Mouse (Mus musculus): ENCODE results near the gene Slc25a1. TPM values are rescaled to one million over a fixed set of nuclear protein-coding genes. Genes with fewer than 3 reads are reported as not detected.
A peak's percentile ranks its signal among the peaks of the same experiment; 100 is the strongest.

Slc25a1 gene
- polyA plus RNA-seq, 2 experiments: 33.4 to 50.6 TPM

DNA sequence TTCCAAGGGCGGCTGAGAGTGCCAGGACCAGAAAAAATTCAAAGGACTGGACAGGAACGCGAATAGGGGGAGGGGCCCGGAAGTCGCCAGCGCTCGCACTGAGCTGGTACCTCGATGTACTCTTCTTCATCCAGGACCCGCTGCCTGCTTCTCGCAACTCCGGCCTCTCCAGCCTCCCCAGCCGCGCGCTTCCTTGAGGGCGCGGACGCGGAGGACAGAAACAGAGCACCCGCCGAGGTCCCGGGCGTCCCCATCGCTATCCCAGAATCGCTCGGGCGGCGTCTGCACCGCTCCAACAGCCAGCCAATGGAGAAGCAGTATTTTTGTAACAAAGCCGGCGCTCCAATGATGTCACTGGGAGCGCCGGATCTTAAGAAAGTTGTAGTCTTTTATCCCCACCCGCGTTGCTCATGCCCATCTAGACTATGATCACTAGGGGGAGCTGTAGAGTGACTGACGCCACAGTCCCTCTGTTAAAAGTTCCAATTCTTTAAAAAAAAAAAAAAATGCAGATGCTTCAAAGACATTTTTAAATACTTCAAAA lies 16.9 kb downstream of the Slc25a1 start, which contains the start of gene Ess2:
Ess2 (minus strand) TSS at position 297 of the 544 bp plus-strand sequence.
- TF ChIP-seq EP300 (IDR thresholded peaks at IDR 0.05; ENCODE audit: low read depth) (0 out of 2 replicates have a peak, but pooled peaks have one; percentile 9), CTCF (IDR thresholded peaks at IDR 0.05; ENCODE audit: low read depth) (peak; percentile 80)
- peak within 1 kb of the TSS; percentile 71 for H3K9ac ChIP-seq (replicated peaks)
- peaks cover 44% of the 10 kb centered on the region for H3K27me3 ChIP-seq (ENCODE audit: control insufficient read depth, insufficient read depth, low read length)
- peak; percentile 93 for ATAC-seq (ENCODE audit: insufficient read depth)
- peaks cover 12% of the 10 kb centered on the region for H3K36me3 ChIP-seq (replicated peaks; ENCODE audit: control insufficient read depth, insufficient read depth, low read depth)
- DNase-seq (ENCODE audit: low read depth in 3 of 3, low spot score in 3 of 3): peak; percentile 93 to 95 (median 94)
- H3K4me2 ChIP-seq (ENCODE audit: low read depth): peak within 1 kb of the TSS; percentile 93
- peaks cover 3 to 9% of the 10 kb centered on the region in 2 experiments; a peak in 2 of 4 replicates for H3K4me1 ChIP-seq (replicated peaks; ENCODE audit: control insufficient read depth in 2 of 2, insufficient read depth in 2 of 2, low read length in 1 of 2)
- 0% methylated on average over 35 of the region's 35 CpGs for WGBS (ENCODE audit: insufficient replicate concordance)
- H3K27ac ChIP-seq: no peak within 1 kb of the TSS
- H3K9me3 ChIP-seq (ENCODE audit: control insufficient read depth, low read length): no peaks in the 10 kb centered on the region
- H3K4me3 ChIP-seq (ENCODE audit: insufficient read depth in 1 of 2, low read depth in 2 of 2, low read length in 2 of 2): peak within 1 kb of the TSS; percentile 74

DNA sequence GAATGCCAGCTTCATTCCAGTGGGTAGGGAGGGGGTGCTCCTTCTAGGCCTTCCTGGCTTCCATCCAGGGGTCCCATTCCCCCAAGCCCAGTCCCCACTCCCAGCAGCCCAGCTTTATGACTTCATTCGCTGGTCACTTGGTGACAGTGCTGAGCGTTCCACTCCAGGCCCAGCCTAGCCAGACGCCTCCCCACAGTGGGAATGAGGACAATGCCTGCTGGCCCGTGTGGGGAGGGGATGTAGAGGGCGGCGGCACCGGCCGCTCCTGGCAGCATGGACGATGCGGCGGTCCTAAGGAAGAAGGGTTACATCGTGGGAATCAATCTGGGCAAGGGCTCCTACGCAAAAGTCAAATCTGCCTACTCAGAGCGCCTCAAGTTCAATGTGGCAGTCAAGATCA lies 29.6 kb downstream of the Slc25a1 start, which contains the start of the genes Dgcr2 and Tssk2:
Dgcr2 (minus strand) TSS at position 101 of the 400 bp plus-strand sequence.
Tssk2 (plus strand) TSS at position 176 of the 400 bp plus-strand sequence.
- DNase-seq (ENCODE audit: low read depth in 3 of 3, low spot score in 3 of 3) (no peak), ATAC-seq (ENCODE audit: insufficient read depth) (no peak)
- Histone ChIP-seq H3K4me1 (replicated peaks; ENCODE audit: control insufficient read depth in 2 of 2, insufficient read depth in 2 of 2, low read length in 1 of 2) (no peaks in the 10 kb centered on the region), H3K9ac (replicated peaks) (no peak within 1 kb of the TSS), H3K4me2 (ENCODE audit: low read depth) (no peak within 1 kb of the TSS), H3K9me3 (ENCODE audit: control insufficient read depth, low read length) (no peaks in the 10 kb centered on the region), H3K36me3 (replicated peaks; ENCODE audit: control insufficient read depth, insufficient read depth, low read depth) (peaks cover 7% of the 10 kb centered on the region), H3K4me3 (ENCODE audit: insufficient read depth in 1 of 2, low read depth in 2 of 2, low read length in 2 of 2) (no peak within 1 kb of the TSS), H3K27ac (no peak within 1 kb of the TSS), H3K27me3 (ENCODE audit: control insufficient read depth, insufficient read depth, low read length) (no peaks in the 10 kb centered on the region)
- 81% methylated on average over 14 of the region's 14 CpGs for WGBS (ENCODE audit: insufficient replicate concordance)
- TF ChIP-seq CTCF (IDR thresholded peaks at IDR 0.05; ENCODE audit: low read depth): no peak

DNA sequence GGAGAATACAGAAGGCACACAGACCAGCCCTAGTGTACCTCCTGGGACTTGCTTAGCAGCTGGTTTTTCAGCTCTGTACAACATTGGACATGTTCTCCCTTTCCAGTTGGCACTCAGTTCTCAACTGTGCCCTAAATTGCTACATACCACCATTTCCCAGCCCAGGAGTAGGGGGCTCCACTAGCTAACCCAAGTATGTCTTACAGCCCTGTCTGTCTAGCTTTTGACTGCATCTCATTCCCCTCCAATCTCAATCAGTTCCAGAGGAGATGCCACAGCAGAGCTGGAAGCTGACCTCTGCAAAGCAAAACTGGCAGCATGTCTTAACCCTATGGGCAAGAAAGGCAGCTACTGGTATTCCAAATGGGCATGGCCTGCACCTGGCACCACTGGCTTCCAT lies 31.9 kb downstream of the Slc25a1 start:
- Histone ChIP-seq H3K9ac (replicated peaks) (no peak overlapping the region), H3K9me3 (ENCODE audit: control insufficient read depth, low read length) (no peaks in the 10 kb centered on the region), H3K4me2 (ENCODE audit: low read depth) (no peak overlapping the region), H3K4me1 (replicated peaks; ENCODE audit: control insufficient read depth in 2 of 2, insufficient read depth in 2 of 2, low read length in 1 of 2) (peaks cover 0 to 6% of the 10 kb centered on the region in 2 experiments; a peak in 2 of 4 replicates), H3K4me3 (ENCODE audit: insufficient read depth in 1 of 2, low read depth in 2 of 2, low read length in 2 of 2) (no peak overlapping the region), H3K27me3 (ENCODE audit: control insufficient read depth, insufficient read depth, low read length) (no peaks in the 10 kb centered on the region), H3K27ac (no peak overlapping the region), H3K36me3 (replicated peaks; ENCODE audit: control insufficient read depth, insufficient read depth, low read depth) (no peaks in the 10 kb centered on the region)
- ATAC-seq (ENCODE audit: insufficient read depth) (no peak), DNase-seq (ENCODE audit: low read depth in 3 of 3, low spot score in 3 of 3) (no peak)
- TF ChIP-seq CTCF (IDR thresholded peaks at IDR 0.05; ENCODE audit: low read depth) (no peak), EP300 (IDR thresholded peaks at IDR 0.05; ENCODE audit: low read depth) (no peak)

DNA sequence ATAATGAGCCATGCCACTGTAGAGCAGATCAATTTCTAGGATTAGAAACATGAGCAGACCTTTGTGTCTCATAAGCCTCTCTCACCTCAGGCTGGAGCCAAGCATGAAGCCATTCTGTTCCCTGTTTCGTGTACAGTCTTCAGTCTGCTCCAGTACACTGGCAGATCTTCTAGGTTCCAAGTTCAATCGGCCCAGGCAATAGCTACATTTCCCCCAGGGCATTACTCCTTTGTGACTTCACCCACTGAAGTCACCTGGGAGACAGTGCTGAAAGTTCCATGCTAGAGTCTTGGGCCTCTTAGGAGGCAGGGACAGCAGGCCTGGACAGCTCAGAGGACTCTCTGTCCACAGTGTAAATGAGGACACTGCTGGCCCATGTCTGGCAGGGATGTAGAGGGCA lies 34.1 kb downstream of the Slc25a1 start, which contains the start of gene Tssk1:
Tssk1 (plus strand) TSS at position 301 of the 400 bp plus-strand sequence.
- Histone ChIP-seq H3K27me3 (ENCODE audit: control insufficient read depth, insufficient read depth, low read length) (no peaks in the 10 kb centered on the region), H3K4me1 (replicated peaks; ENCODE audit: control insufficient read depth in 2 of 2, insufficient read depth in 2 of 2, low read length in 1 of 2) (peaks cover 7 to 18% of the 10 kb centered on the region in 2 experiments), H3K36me3 (replicated peaks; ENCODE audit: control insufficient read depth, insufficient read depth, low read depth) (no peaks in the 10 kb centered on the region), H3K9ac (replicated peaks) (no peak within 1 kb of the TSS), H3K27ac (no peak within 1 kb of the TSS), H3K9me3 (ENCODE audit: control insufficient read depth, low read length) (no peaks in the 10 kb centered on the region), H3K4me2 (ENCODE audit: low read depth) (no peak within 1 kb of the TSS), H3K4me3 (ENCODE audit: insufficient read depth in 1 of 2, low read depth in 2 of 2, low read length in 2 of 2) (no peak within 1 kb of the TSS)
- no peak for TF ChIP-seq CTCF (IDR thresholded peaks at IDR 0.05; ENCODE audit: low read depth)
- no peak for TF ChIP-seq EP300 (IDR thresholded peaks at IDR 0.05; ENCODE audit: low read depth)
- DNase-seq (ENCODE audit: low read depth in 3 of 3, low spot score in 3 of 3) (no peak), ATAC-seq (ENCODE audit: insufficient read depth) (no peak)
- 65% methylated on average over 2 of the region's 2 CpGs for WGBS (ENCODE audit: insufficient replicate concordance)

DNA sequence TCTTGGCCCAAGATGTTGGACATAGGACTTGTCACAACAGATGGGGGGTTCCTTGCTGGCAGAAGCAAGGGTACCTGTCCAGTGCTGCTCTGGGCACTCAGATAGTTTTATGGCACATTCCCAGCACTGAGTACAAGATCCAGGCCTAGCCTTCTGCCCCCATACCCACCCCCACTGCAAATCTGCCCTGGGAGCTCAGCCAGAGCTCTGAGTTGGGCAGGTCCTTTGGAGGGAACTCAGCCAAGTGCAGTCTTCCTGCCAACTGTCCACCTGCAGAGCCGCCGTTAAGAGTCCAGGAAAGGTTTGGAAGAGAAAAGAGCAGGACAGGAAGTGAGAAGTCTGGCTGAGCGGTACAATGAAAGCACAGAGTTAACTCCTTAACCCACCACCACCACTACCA lies 35.4 kb downstream of the Slc25a1 start:
- H3K9ac ChIP-seq (replicated peaks): no peak overlapping the region
- TF ChIP-seq EP300 (IDR thresholded peaks at IDR 0.05; ENCODE audit: low read depth) (no peak), CTCF (IDR thresholded peaks at IDR 0.05; ENCODE audit: low read depth) (no peak)
- no peak for DNase-seq (ENCODE audit: low read depth in 3 of 3, low spot score in 3 of 3)
- no peak overlapping the region for H3K4me2 ChIP-seq (ENCODE audit: low read depth)
- no peak overlapping the region for H3K27ac ChIP-seq
- no peaks in the 10 kb centered on the region for H3K36me3 ChIP-seq (replicated peaks; ENCODE audit: control insufficient read depth, insufficient read depth, low read depth)
- H3K9me3 ChIP-seq (ENCODE audit: control insufficient read depth, low read length): no peaks in the 10 kb centered on the region
- no peak overlapping the region for H3K4me3 ChIP-seq (ENCODE audit: insufficient read depth in 1 of 2, low read depth in 2 of 2, low read length in 2 of 2)
- ATAC-seq (ENCODE audit: insufficient read depth): no peak
- no peaks in the 10 kb centered on the region for H3K27me3 ChIP-seq (ENCODE audit: control insufficient read depth, insufficient read depth, low read length)
- 48% methylated on average over 3 of the region's 3 CpGs for WGBS (ENCODE audit: insufficient replicate concordance)
- peaks cover 7 to 18% of the 10 kb centered on the region in 2 experiments for H3K4me1 ChIP-seq (replicated peaks; ENCODE audit: control insufficient read depth in 2 of 2, insufficient read depth in 2 of 2, low read length in 1 of 2)
